Comparison of ENCODE assay signal across 9 mouse cellular contexts in genomic region chr11:98942555-98942922, GRCm38 (mm10). TPM values are rescaled to one million over a fixed set of nuclear protein-coding genes. Genes with fewer than 3 reads are reported as not detected.
DNase-seq lines count a peak whose midpoint lies in the region; ATAC-seq and TF ChIP-seq lines count a peak whose summit lies in the region.
"Had no signal": no experiment of that assay in that cellular context is flagged by ENCODE, and none has a peak within 500 bp of the region (broad histone marks: within the 10 kb centered on the region; RNA-seq: fewer than 3 reads in every experiment).

No protein-coding gene starts in this region.

- no peaks in the 10 kb centered on the region for H3K27me3 ChIP-seq in heart, embryonic 10.5 days (ENCODE audit: insufficient read depth, poor library complexity, severe bottlenecking)
- H3K27me3 ChIP-seq in ES-Bruce4 (ENCODE audit: control insufficient read depth, insufficient read depth, low read length, poor library complexity, severe bottlenecking) = no peaks in the 10 kb centered on the region
- H3K27me3 ChIP-seq in forebrain, embryonic 16.5 days (replicated peaks; ENCODE audit: control insufficient read depth, insufficient read depth, low read length) = no peaks in the 10 kb centered on the region
- H3K27me3 ChIP-seq: Patski had no signal

- TF ChIP-seq EP300 in ES-Bruce4 (IDR thresholded peaks at IDR 0.05; ENCODE audit: insufficient read depth, low read depth, low read length) = no peak

- peak overlapping the region; percentile 69; the same call in 1 of the 2 replicates for H3K9ac ChIP-seq in ES-Bruce4 (ENCODE audit: low read depth, poor library complexity, severe bottlenecking)
- peak overlapping the region; percentile 65; the same call in 1 of the 2 replicates for H3K9ac ChIP-seq in forebrain, embryonic 16.5 days (replicated peaks; ENCODE audit: low read depth, low read length)

- intact Hi-C loops in heart, postnatal 25 days (cut with DNase I) = loop anchor here (2.0 kb wide), 1 partner anchor 20 kb away; no protein-coding TSS in a partner anchor

- peak overlapping the region; percentile 90 for H3K4me2 ChIP-seq in forebrain, embryonic 16.5 days (ENCODE audit: low read length)

- peaks cover 90% of the 10 kb centered on the region for H3K79me2 ChIP-seq in macrophage (ENCODE audit: inconsistent target)

- no peak for TF ChIP-seq POLR2A in ES-Bruce4 (IDR thresholded peaks at IDR 0.05; ENCODE audit: insufficient read depth, low read length)

- ATAC-seq in forebrain, embryonic 16.5 days = no peak
- no peak for ATAC-seq in erythroid progenitor cell, adult 5-6 weeks (replicated peaks; ENCODE audit: low FRiP score, poor library complexity, severe bottlenecking)
- ATAC-seq: Patski had no signal

- H3K9me3 ChIP-seq in heart, embryonic 10.5 days = no peaks in the 10 kb centered on the region
- H3K9me3 ChIP-seq in ES-Bruce4 (replicated peaks; ENCODE audit: control insufficient read depth, insufficient read depth, low read length, poor library complexity, severe bottlenecking) = no peaks in the 10 kb centered on the region
- H3K9me3 ChIP-seq in forebrain, embryonic 16.5 days (ENCODE audit: control insufficient read depth, low read length) = no peaks in the 10 kb centered on the region

- 0 out of 2 replicates have a peak, but pooled peaks cover 4% of the 10 kb centered on the region for H3K36me3 ChIP-seq in heart, embryonic 10.5 days
- no peaks in the 10 kb centered on the region for H3K36me3 ChIP-seq in ES-Bruce4 (ENCODE audit: control insufficient read depth, insufficient read depth, low read length, poor library complexity, severe bottlenecking)
- H3K36me3 ChIP-seq in forebrain, embryonic 16.5 days (ENCODE audit: control insufficient read depth, insufficient read depth) = no peaks in the 10 kb centered on the region
- H3K36me3 ChIP-seq in macrophage (ENCODE audit: inconsistent target) = no peaks in the 10 kb centered on the region

- H3K4me1 ChIP-seq in heart, embryonic 10.5 days = peaks cover 96% of the 10 kb centered on the region
- H3K4me1 ChIP-seq in ES-Bruce4 (ENCODE audit: control insufficient read depth, insufficient read depth, low read length) = peaks cover 19% of the 10 kb centered on the region
- H3K4me1 ChIP-seq in forebrain, embryonic 16.5 days (replicated peaks; ENCODE audit: control insufficient read depth, insufficient read depth, low read length) = peaks cover 64% of the 10 kb centered on the region

- no peak for DNase-seq in heart, embryonic 10.5 days (ENCODE audit: low spot score)
- DNase-seq in heart, postnatal 25 days (ENCODE audit: low spot score) = no peak
- no peak for DNase-seq in right cerebral cortex, postnatal 36 days (ENCODE audit: low spot score in 2 of 2)
- no peak for DNase-seq in B cell, adult 2 months

- 40% methylated on average over 3 of the region's 3 CpGs for WGBS in heart, embryonic 10.5 days
- WGBS in forebrain, embryonic 16.5 days = 60% methylated on average over 3 of the region's 3 CpGs
- 2% methylated on average over 3 of the region's 3 CpGs for WGBS in macrophage (ENCODE audit: missing documents)

- TF ChIP-seq CTCF in ES-Bruce4 (IDR thresholded peaks at IDR 0.05; ENCODE audit: low read depth, low read length) = no peak

- H3K4me3 ChIP-seq in heart, embryonic 10.5 days = peak overlapping the region; percentile 75
- H3K4me3 ChIP-seq in ES-Bruce4 (ENCODE audit: low read depth, low read length) (peak overlapping the region; percentile 17; the same call in 1 of the 2 replicates), macrophage (ENCODE audit: inconsistent target) (peak overlapping the region; percentile 29)
- H3K4me3 ChIP-seq in forebrain, embryonic 16.5 days (replicated peaks; ENCODE audit: low read length) = peak overlapping the region; percentile 54

- peak overlapping the region; percentile 97 for H3K27ac ChIP-seq in heart, embryonic 10.5 days
- H3K27ac ChIP-seq in ES-Bruce4 (ENCODE audit: insufficient read depth, low read length) (peak overlapping the region; percentile 42), macrophage (peak overlapping the region; percentile 97)
- H3K27ac ChIP-seq in forebrain, embryonic 16.5 days (ENCODE audit: low read length) = peak overlapping the region; percentile 86

RNA-seq across cellular contexts. Expression of gene Rara, which starts 14.9 kb away (rescaled TPM):
- 30.4 and 36.9 TPM in 2 replicates for polyA plus RNA-seq in heart, embryonic 10.5 days (2016; fragmentation: Nextera tagmentation; extraction: Ambion mirVana)
- 10 to 100 TPM; 11.8 TPM for total RNA-seq in heart, postnatal 25 days (2021)
- 23.7 and 26.3 TPM in 2 replicates for polyA plus RNA-seq in ES-Bruce4 (2011; ENCODE audit: insufficient read depth, insufficient read length, low read depth, missing spikeins)
- polyA plus RNA-seq in forebrain, embryonic 16.5 days (2015; fragmentation: Nextera tagmentation; extraction: Ambion mirVana) = 9.5 and 10.6 TPM in 2 replicates
- total RNA-seq in macrophage (2018; cell fraction: chromatin; rRNA removed) = 10 to 100 TPM in 20 of 26 experiments, 1 to 10 TPM in 6; 7.0 to 27.6 (median 17.2) TPM
- total RNA-seq in macrophage (2018; cell fraction: cytosol; rRNA removed) = 10 to 100 TPM in 24 of 26 experiments, 1 to 10 TPM in 2; 7.8 to 33.7 (median 21.0) TPM
- total RNA-seq in macrophage (2018; cell fraction: nucleus; rRNA removed) = 10 to 100 TPM in 24 of 26 experiments, 1 to 10 TPM in 2; 6.3 to 35.2 (median 17.9) TPM
- 13.3 to 17.5 TPM (median 13.4 TPM) in 3 replicates for polyA plus RNA-seq in macrophage (2018)
- total RNA-seq in erythroid progenitor cell, adult 5-6 weeks (2015; ENCODE audit: low replicate concordance) = 4.3 and 18.4 TPM in 2 replicates
- 0.51 and 1.4 TPM in 2 replicates for total RNA-seq in erythroid progenitor cell, adult 5-6 weeks (2017; ENCODE audit: low replicate concordance)

RNA-seq across cellular contexts. Expression of gene Cdc6, which starts 34.9 kb away (rescaled TPM):
- polyA plus RNA-seq in heart, embryonic 10.5 days (2016; fragmentation: Nextera tagmentation; extraction: Ambion mirVana) = 39.3 and 47.7 TPM in 2 replicates
- under 1 TPM; 0.28 to 0.52 TPM for total RNA-seq in heart, postnatal 25 days (2021)
- polyA plus RNA-seq in ES-Bruce4 (2011; ENCODE audit: insufficient read depth, insufficient read length, low read depth, missing spikeins) (54.3 and 55.8 TPM in 2 replicates), macrophage (2018) (0.70 to 13.4 TPM (median 2.2 TPM) in 3 replicates)
- polyA plus RNA-seq in forebrain, embryonic 16.5 days (2015; fragmentation: Nextera tagmentation; extraction: Ambion mirVana) = 10.3 and 10.9 TPM in 2 replicates
- total RNA-seq in macrophage (2018; cell fraction: chromatin; rRNA removed) = 1 to 10 TPM in 20 of 26 experiments, under 1 TPM in 6; 0.25 to 5.5 (median 2.3) TPM
- 1 to 10 TPM in 22 of 26 experiments, under 1 TPM in 4; 0.57 to 2.4 (median 1.4) TPM for total RNA-seq in macrophage (2018; cell fraction: cytosol; rRNA removed)
- total RNA-seq in macrophage (2018; cell fraction: nucleus; rRNA removed) = 10 to 100 TPM in 1 of 26 experiments, 1 to 10 TPM in 23, under 1 TPM in 2; 0.58 to 22.6 (median 1.7) TPM
- 72.4 and 84.3 TPM in 2 replicates for total RNA-seq in erythroid progenitor cell, adult 5-6 weeks (2015; ENCODE audit: low replicate concordance)
- total RNA-seq in erythroid progenitor cell, adult 5-6 weeks (2017; ENCODE audit: low replicate concordance) = 96.1 and 116 TPM in 2 replicates

RNA-seq across cellular contexts. Expression of gene Gjd3, which starts 40.3 kb away (rescaled TPM):
- 1.0 and 1.1 TPM in 2 replicates for polyA plus RNA-seq in heart, embryonic 10.5 days (2016; fragmentation: Nextera tagmentation; extraction: Ambion mirVana)
- total RNA-seq in heart, postnatal 25 days (2021) = 1 to 10 TPM in 1 of 2 experiments, under 1 TPM in 1; 0.52 to 1.1 TPM
- polyA plus RNA-seq in ES-Bruce4 (2011; ENCODE audit: insufficient read depth, insufficient read length, low read depth, missing spikeins) (not detected in 2 replicates), macrophage (2018) (not detected in 3 replicates)
- 0.51 and 1.0 TPM in 2 replicates for polyA plus RNA-seq in forebrain, embryonic 16.5 days (2015; fragmentation: Nextera tagmentation; extraction: Ambion mirVana)
- not detected for total RNA-seq in macrophage (2018; cell fraction: chromatin; rRNA removed)
- total RNA-seq in macrophage (2018; cell fraction: cytosol; rRNA removed) = not detected
- total RNA-seq in macrophage (2018; cell fraction: nucleus; rRNA removed) = not detected
- not detected in 2 replicates for total RNA-seq in erythroid progenitor cell, adult 5-6 weeks (2015; ENCODE audit: low replicate concordance)
- not detected in 2 replicates for total RNA-seq in erythroid progenitor cell, adult 5-6 weeks (2017; ENCODE audit: low replicate concordance)

Comparison
In these comparisons a context has a peak if more than half of its experiments do, and no peak if none do; other contexts are left out.
1. H3K27ac ChIP-seq: peak in every context shown above with its lines; median percentile 97 in heart, embryonic 10.5 days; 97 in macrophage; 86 in forebrain, embryonic 16.5 days; 42 in ES-Bruce4.
2. H3K4me3 ChIP-seq: peak in every context shown above with its lines; median percentile 75 in heart, embryonic 10.5 days; 54 in forebrain, embryonic 16.5 days; 29 in macrophage; 17 in ES-Bruce4.